Mouse (Mus musculus): Measurements from ENCODE around the gene Tfap2b.

The Tfap2b gene

GRCm38 (mm10) chr1:19232743-19233142 lies 24.0 kb downstream of the Tfap2b start:
- no peak for DNase-seq (ENCODE audit: low spot score in 2 of 2)

GRCm38 (mm10) chr1:19233857-19234256 lies 25.1 kb downstream of the Tfap2b start:
- no peak for DNase-seq (ENCODE audit: low spot score in 2 of 2)

- DNase-seq (ENCODE audit: low spot score in 2 of 2): no peak
Observed at GRCm38 (mm10) chr1:19234432-19235205, 25.9 kb downstream of the Tfap2b start.

- no peak for DNase-seq (ENCODE audit: low spot score in 2 of 2)
Observed at GRCm38 (mm10) chr1:19236051-19236450, 27.3 kb downstream of the Tfap2b start.

GRCm38 (mm10) chr1:19236591-19236990 lies 27.9 kb downstream of the Tfap2b start:
- no peak for DNase-seq (ENCODE audit: low spot score in 2 of 2)

GRCm38 (mm10) chr1:19237061-19237460 lies 28.3 kb downstream of the Tfap2b start:
- no peak for DNase-seq (ENCODE audit: low spot score in 2 of 2)

GRCm38 (mm10) chr1:19237721-19238410 lies 29.2 kb downstream of the Tfap2b start:
- no peak for DNase-seq (ENCODE audit: low spot score in 2 of 2)

- no peak for DNase-seq (ENCODE audit: low spot score in 2 of 2)
Observed at GRCm38 (mm10) chr1:19240054-19240453, 31.3 kb downstream of the Tfap2b start.

GRCm38 (mm10) chr1:19241316-19241715 lies 32.6 kb downstream of the Tfap2b start:
- DNase-seq (ENCODE audit: low spot score in 2 of 2): no peak

- no peak for DNase-seq (ENCODE audit: low spot score in 2 of 2)
Observed at GRCm38 (mm10) chr1:19242021-19242420, 33.3 kb downstream of the Tfap2b start.

- DNase-seq (ENCODE audit: low spot score in 2 of 2): no peak
Observed at GRCm38 (mm10) chr1:19245032-19245431, 36.3 kb downstream of the Tfap2b start.

- no peak for DNase-seq (ENCODE audit: low spot score in 2 of 2)
Observed at GRCm38 (mm10) chr1:19251286-19251685, 42.6 kb downstream of the Tfap2b start.

GRCm38 (mm10) chr1:19269596-19269995 lies 60.9 kb downstream of the Tfap2b start:
- DNase-seq (ENCODE audit: low spot score in 2 of 2): no peak
